Mouse (Mus musculus): Measurements from ENCODE around the gene CT030661.1. TPM values are rescaled to one million over a fixed set of nuclear protein-coding genes. Genes with fewer than 3 reads are reported as not detected.
A peak's percentile ranks its signal among the peaks of the same experiment; 100 is the strongest.
"Not testable (repeated sequence)": the region's sequence is repeated elsewhere in the genome, so short reads cannot be mapped to it uniquely, and the experiment has no call there.

Gene CT030661.1
- 2.9 TPM for polyA plus RNA-seq (2012; fragmentation: generic; extraction: Trizol)

DNA sequence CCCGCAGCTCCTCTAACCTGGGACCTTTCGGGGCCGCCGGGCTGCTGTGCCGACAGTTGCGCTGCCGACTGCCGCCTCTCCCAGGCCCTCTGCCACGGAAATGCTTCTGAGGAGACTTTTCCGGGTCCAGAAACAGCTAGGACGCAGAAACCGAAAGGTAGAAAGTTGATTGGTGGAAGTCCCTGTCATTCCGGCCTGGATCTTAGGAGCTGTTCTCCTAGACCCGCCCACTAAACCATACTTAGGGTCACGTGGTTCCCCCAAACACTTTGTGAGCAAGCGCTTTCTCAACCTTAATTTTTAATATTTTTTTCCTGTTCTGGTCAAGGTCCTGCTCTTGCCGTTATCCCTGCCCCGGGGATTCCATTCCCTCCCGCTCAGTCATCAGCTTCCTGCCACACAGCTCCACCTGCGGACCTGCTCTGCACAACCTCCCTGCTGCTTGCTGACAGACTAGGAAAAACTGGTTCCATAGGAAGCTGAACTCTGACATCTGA is at the start of gene CT030661.1:
Gene CT030661.1, minus strand, starts transcription at position 108 of the 497 bp plus-strand sequence.
- Histone ChIP-seq H3K4me2 (ENCODE audit: low read depth) (peak within 1 kb of the TSS; percentile 77), H3K4me3 (peak within 1 kb of the TSS; percentile 47)
- peak; percentile 85 for TF ChIP-seq USF1 (IDR thresholded peaks at IDR 0.05; ENCODE audit: low read depth)
- peak; percentile 41 for TF ChIP-seq POLR2A (IDR thresholded peaks at IDR 0.05; ENCODE audit: insufficient read length, low read depth)
- H3K79me2 ChIP-seq (ENCODE audit: control insufficient read depth, insufficient read depth); H3ac ChIP-seq (ENCODE audit: control insufficient read depth, insufficient read length); H3K27me3 ChIP-seq (ENCODE audit: control insufficient read depth, insufficient read depth, insufficient read length); H3K36me3 ChIP-seq (ENCODE audit: control insufficient read depth, insufficient read depth): not testable (repeated sequence)

DNA sequence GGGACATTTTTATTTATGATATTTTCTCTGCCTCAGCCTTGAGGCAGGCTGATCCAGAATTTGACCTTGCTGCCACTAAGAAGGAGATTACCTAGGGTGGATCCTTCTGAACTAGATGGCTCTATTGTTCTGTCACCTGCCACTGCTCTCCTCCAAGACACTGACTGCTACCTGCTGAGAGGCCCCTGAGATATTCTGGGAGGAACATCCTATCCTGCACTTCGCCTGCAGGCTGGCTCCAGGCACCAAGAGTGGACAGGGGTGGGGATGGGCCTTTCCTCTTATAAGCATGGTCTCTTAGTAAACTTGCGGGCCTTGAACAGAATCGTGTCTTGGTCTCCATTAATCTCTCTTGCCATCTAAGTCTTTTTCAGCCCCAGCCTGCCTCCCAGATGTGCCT is 49.3 kb upstream of the CT030661.1 start:
- TF ChIP-seq MAX (IDR thresholded peaks at IDR 0.05; ENCODE audit: low read depth), result no peak
- no peak for TF ChIP-seq TCF12 (IDR thresholded peaks at IDR 0.05; ENCODE audit: insufficient read depth, poor library complexity, severe bottlenecking)
- no peak for TF ChIP-seq REST (IDR thresholded peaks at IDR 0.05; ENCODE audit: insufficient read depth, insufficient read length)
- no peak for TF ChIP-seq TCF3 (IDR thresholded peaks at IDR 0.05; ENCODE audit: insufficient read length, low read depth)
- no peak for TF ChIP-seq POLR2AphosphoS2 (IDR thresholded peaks at IDR 0.05; ENCODE audit: insufficient read length, low read depth)
- no peak for TF ChIP-seq MYOG (IDR thresholded peaks at IDR 0.05; ENCODE audit: control insufficient read depth in 1 of 3, insufficient read depth in 1 of 3, insufficient read length in 2 of 3, low read depth in 2 of 3)
- TF ChIP-seq POLR2A (IDR thresholded peaks at IDR 0.05; ENCODE audit: insufficient read length, low read depth), result no peak
- TF ChIP-seq E2F4 (IDR thresholded peaks at IDR 0.05; ENCODE audit: insufficient read depth), result no peak
- no peak for TF ChIP-seq CEBPB (IDR thresholded peaks at IDR 0.05; ENCODE audit: insufficient read depth, poor library complexity, severe bottlenecking)
- TF ChIP-seq USF1 (IDR thresholded peaks at IDR 0.05; ENCODE audit: low read depth), result no peak
- no peak for TF ChIP-seq SRF (IDR thresholded peaks at IDR 0.05; ENCODE audit: control insufficient read depth, insufficient read length, low read depth)
- Histone ChIP-seq H3ac (ENCODE audit: control insufficient read depth, insufficient read length) (no peak overlapping the region), H3K4me2 (ENCODE audit: low read depth) (no peak overlapping the region), H3K27me3 (ENCODE audit: control insufficient read depth, insufficient read depth, insufficient read length) (no peaks in the 10 kb centered on the region), H3K36me3 (ENCODE audit: control insufficient read depth, insufficient read depth) (no peaks in the 10 kb centered on the region), H3K79me2 (ENCODE audit: control insufficient read depth, insufficient read depth) (peaks cover 13% of the 10 kb centered on the region), H3K4me3 (no peak overlapping the region)

DNA sequence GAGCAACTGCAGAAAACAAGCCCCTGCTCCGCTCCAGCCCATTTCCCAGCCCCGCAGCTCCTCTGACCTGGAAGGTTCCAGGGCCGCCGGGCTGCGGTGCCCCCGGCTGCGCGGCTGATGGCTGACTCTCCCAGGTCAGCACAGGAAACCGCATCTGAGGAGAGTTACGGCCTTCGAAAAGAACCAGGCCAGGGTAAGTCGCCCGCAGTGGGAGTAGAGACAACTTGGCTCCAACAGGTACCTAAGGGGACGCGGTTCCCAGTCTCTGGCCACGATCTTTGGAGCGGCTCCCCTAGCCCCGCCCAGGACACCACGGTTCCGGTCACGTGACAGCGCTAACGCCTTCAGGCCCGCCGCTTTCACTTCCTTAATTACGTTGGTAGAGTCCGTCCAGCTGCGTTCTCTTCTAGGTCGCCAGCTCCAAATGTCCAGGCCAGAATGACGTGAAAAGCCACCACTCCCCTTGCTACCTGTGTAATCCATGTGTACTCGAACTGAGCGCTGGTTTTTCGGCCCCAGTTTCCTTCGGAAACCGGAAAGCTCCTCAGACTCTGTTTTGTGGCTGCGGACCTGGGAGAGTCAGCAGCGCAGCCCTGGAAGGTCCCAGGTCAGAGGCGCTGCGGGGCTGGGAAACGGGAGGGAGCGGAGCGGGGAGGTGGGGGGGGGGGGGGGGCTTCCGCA is 46.6 kb upstream of the CT030661.1 start, which contains the start of the genes Zfp944 and Zfp758:
Gene Zfp944, minus strand, starts transcription at position 300 of the 681 bp plus-strand sequence.
Gene Zfp758, plus strand, starts transcription at position 353 of the 681 bp plus-strand sequence.
- H3ac ChIP-seq (ENCODE audit: control insufficient read depth, insufficient read length); H3K27me3 ChIP-seq (ENCODE audit: control insufficient read depth, insufficient read depth, insufficient read length): not testable (repeated sequence)
- Histone ChIP-seq H3K4me3 (peak within 1 kb of the TSS; percentile 56), H3K4me2 (ENCODE audit: low read depth) (peak within 1 kb of the TSS; percentile 82), H3K36me3 (ENCODE audit: control insufficient read depth, insufficient read depth) (peaks cover 11% of the 10 kb centered on the region), H3K79me2 (ENCODE audit: control insufficient read depth, insufficient read depth) (peaks cover 13% of the 10 kb centered on the region)

DNA sequence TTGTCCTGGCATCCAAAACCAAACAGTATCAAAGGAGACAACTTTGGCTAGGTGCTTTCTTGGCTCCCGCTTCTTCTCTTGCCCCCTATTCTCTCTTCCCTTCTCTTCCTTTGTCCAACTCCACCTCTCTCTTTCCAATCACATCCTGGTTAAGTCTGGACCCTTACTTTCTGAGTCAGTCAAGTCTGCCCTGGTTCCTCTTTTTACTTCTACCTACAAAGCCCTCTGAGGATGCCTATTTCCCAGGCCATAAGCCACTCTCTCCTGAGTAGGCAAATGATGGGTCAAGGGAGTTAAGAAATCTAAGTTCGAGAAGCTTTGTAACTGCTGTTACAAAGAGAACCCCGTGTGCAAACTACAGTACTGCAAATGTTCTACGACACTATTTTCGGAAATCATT is 45.9 kb upstream of the CT030661.1 start:
- peak overlapping the region; percentile 56 for H3K4me3 ChIP-seq

DNA sequence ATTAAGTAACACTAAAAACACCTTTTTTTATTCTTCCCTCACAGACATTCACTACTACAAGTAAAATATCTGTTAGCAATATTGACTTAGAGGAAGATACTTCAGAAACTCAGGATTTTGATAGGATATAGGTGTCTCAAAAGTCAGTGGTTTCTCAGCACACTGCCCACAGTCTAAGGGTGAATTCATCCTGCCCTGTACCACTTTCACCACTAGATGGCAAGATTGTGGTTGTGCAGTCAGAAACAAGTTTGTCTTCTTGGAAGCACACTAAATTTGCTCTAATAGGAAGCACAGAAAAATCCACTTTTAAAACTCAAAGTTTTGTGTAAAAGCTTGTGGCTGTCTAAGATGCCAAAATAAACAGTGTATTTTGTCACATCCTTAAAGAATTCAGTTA is 38.2 kb upstream of the CT030661.1 start:
- H3K36me3 ChIP-seq (ENCODE audit: control insufficient read depth, insufficient read depth), result peaks cover 17% of the 10 kb centered on the region
- H3K27me3 ChIP-seq (ENCODE audit: control insufficient read depth, insufficient read depth, insufficient read length), result no peaks in the 10 kb centered on the region
- no peak overlapping the region for H3K4me3 ChIP-seq
- H3K79me2 ChIP-seq (ENCODE audit: control insufficient read depth, insufficient read depth), result no peaks in the 10 kb centered on the region
- no peak overlapping the region for H3K4me2 ChIP-seq (ENCODE audit: low read depth)
- H3ac ChIP-seq (ENCODE audit: control insufficient read depth, insufficient read length), result no peak overlapping the region
- TF ChIP-seq POLR2A (IDR thresholded peaks at IDR 0.05; ENCODE audit: insufficient read length, low read depth) (no peak), E2F4 (IDR thresholded peaks at IDR 0.05; ENCODE audit: insufficient read depth) (no peak), TCF12 (IDR thresholded peaks at IDR 0.05; ENCODE audit: insufficient read depth, poor library complexity, severe bottlenecking) (no peak), USF1 (IDR thresholded peaks at IDR 0.05; ENCODE audit: low read depth) (no peak), MAX (IDR thresholded peaks at IDR 0.05; ENCODE audit: low read depth) (no peak)

More for the DNA sequence above, 45.9 kb upstream of the CT030661.1 start:
- no peaks in the 10 kb centered on the region for H3K27me3 ChIP-seq (ENCODE audit: control insufficient read depth, insufficient read depth, insufficient read length)
- peaks cover 14% of the 10 kb centered on the region for H3K36me3 ChIP-seq (ENCODE audit: control insufficient read depth, insufficient read depth)
- H3K4me2 ChIP-seq (ENCODE audit: low read depth), result peak overlapping the region; percentile 82
- H3ac ChIP-seq (ENCODE audit: control insufficient read depth, insufficient read length), result no peak overlapping the region
- no peak for TF ChIP-seq MYOD1 (IDR thresholded peaks at IDR 0.05; ENCODE audit: control insufficient read depth in 1 of 3, insufficient read length in 2 of 3, low read depth in 2 of 3)
- TF ChIP-seq POLR2AphosphoS2 (IDR thresholded peaks at IDR 0.05; ENCODE audit: insufficient read length, low read depth), result no peak
- no peak for TF ChIP-seq MYOG (IDR thresholded peaks at IDR 0.05; ENCODE audit: control insufficient read depth in 1 of 3, insufficient read depth in 1 of 3, insufficient read length in 2 of 3, low read depth in 2 of 3)
- no peak for TF ChIP-seq REST (IDR thresholded peaks at IDR 0.05; ENCODE audit: insufficient read depth, insufficient read length)
- no peak for TF ChIP-seq E2F4 (IDR thresholded peaks at IDR 0.05; ENCODE audit: insufficient read depth)
- no peak for TF ChIP-seq SRF (IDR thresholded peaks at IDR 0.05; ENCODE audit: control insufficient read depth, insufficient read length, low read depth)
- H3K79me2 ChIP-seq (ENCODE audit: control insufficient read depth, insufficient read depth), result peaks cover 13% of the 10 kb centered on the region

DNA sequence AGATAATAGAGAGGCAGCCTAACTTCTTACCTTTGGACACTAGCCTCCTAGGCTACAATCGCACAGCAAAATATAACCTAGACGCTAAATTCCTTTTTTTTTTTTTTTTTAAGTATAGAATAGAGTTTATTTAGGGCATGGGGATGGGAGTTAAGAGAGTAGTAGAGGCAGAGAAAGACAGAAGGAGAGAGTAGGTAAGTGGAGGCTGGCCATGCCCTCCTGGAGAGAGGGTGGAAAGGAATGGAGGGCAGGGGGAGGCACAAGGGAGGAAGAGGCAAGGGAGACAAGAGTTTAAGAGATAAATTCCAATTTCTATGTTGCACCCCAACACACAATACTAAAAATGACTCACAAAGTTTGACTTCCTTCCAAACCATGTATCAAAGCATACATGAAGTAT is 610 bp upstream of the CT030661.1 start:
- H3K27me3 ChIP-seq (ENCODE audit: control insufficient read depth, insufficient read depth, insufficient read length); H3ac ChIP-seq (ENCODE audit: control insufficient read depth, insufficient read length); H3K36me3 ChIP-seq (ENCODE audit: control insufficient read depth, insufficient read depth); H3K79me2 ChIP-seq (ENCODE audit: control insufficient read depth, insufficient read depth): not testable (repeated sequence)
- Histone ChIP-seq H3K4me2 (ENCODE audit: low read depth) (peak overlapping the region; percentile 77), H3K4me3 (peak overlapping the region; percentile 47)

DNA sequence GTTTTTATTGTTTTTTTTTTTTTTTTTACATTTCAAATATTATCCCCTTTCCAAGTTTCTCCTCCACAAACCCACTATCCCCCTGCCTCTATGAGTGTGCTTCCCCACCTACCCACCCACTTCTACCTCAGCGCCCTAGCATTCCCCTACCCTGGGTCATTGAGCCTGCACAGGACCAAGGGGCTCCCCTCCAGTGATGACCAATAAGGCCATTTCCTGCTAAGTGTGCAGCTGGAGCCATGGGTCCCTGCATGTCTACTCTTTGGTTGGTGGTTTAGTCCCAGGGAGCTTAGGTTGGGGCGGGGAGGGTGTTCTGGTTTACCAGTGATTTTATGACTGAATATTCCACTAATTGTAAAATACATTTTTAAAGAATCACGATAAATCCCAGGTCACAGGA is 418 bp downstream of the CT030661.1 start:
- Histone ChIP-seq H3K4me2 (ENCODE audit: low read depth) (peak overlapping the region; percentile 71), H3K4me3 (peak overlapping the region; percentile 47)
- H3K36me3 ChIP-seq (ENCODE audit: control insufficient read depth, insufficient read depth); H3K79me2 ChIP-seq (ENCODE audit: control insufficient read depth, insufficient read depth); H3ac ChIP-seq (ENCODE audit: control insufficient read depth, insufficient read length); H3K27me3 ChIP-seq (ENCODE audit: control insufficient read depth, insufficient read depth, insufficient read length): not testable (repeated sequence)

Data from myocyte (in vitro differentiated cells).